Mouse (Mus musculus): ENCODE data around the gene Lhcgr. TPM values are rescaled to one million over a fixed set of nuclear protein-coding genes. Genes with fewer than 3 reads are reported as not detected.
A peak's percentile ranks its signal among the peaks of the same experiment; 100 is the strongest.

Lhcgr gene
- total and polyA plus RNA-seq, 2 experiments, result not detected

- no peaks in the 10 kb centered on the region for H3K4me1 ChIP-seq (ENCODE audit: control insufficient read depth, insufficient read depth, low read length)
- no peak for DNase-seq (ENCODE audit: extremely low read depth, low read depth, low spot score)
- WGBS, result 82% methylated on average over 7 of the region's 7 CpGs
- H3K9ac ChIP-seq (ENCODE audit: low read depth, low read length), result no peak overlapping the region
- no peaks in the 10 kb centered on the region for H3K27me3 ChIP-seq (ENCODE audit: control insufficient read depth, insufficient read depth, low read length)
- no peaks in the 10 kb centered on the region for H3K79me2 ChIP-seq (ENCODE audit: control insufficient read depth, insufficient read depth, low read length)
- H3K4me3 ChIP-seq (ENCODE audit: insufficient read depth, low read depth, low read length), result no peak overlapping the region
- TF ChIP-seq POLR2A (IDR thresholded peaks at IDR 0.05; ENCODE audit: extremely low read depth, insufficient read depth, low read length) (no peak), CTCF (IDR thresholded peaks at IDR 0.05; ENCODE audit: low read depth, low read length) (no peak)
- H3K27ac ChIP-seq (replicated peaks; ENCODE audit: insufficient read depth, low read depth, low read length), result no peak overlapping the region
- no peaks in the 10 kb centered on the region for H3K36me3 ChIP-seq (ENCODE audit: control insufficient read depth, insufficient read depth, low read length)
Measured at GRCm38 (mm10) chr17:88770081-88770480, 21.7 kb downstream of the Lhcgr start.

DNA sequence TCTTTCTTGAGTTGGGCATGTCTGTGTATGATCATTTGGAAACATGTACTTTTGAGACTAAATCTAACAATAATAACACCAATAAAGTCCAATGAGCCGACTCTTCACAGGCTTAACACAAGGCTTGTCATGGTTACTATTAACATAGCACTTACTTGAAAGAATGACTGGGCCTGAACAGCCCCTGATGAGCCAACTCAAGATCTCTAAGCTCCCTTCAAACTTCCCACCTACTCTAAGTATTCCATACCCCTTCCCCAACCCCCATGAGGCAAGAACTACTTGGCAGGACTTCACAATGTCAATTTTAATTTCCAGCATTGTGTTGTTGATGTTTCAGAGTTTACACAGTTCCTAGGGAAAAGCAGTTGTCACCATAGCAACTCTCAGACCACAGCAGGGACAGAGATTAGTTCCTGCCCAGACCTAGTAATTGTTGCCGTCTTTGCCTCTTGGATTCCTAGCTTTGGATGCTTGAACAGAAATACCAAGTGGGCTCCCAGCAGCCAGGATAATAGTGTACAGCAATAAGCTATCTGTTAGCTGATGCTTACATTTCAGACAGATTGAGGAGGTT lies 22.4 kb downstream of the Lhcgr start:
- Histone ChIP-seq H3K4me3 (ENCODE audit: insufficient read depth, low read depth, low read length) (no peak overlapping the region), H3K36me3 (ENCODE audit: control insufficient read depth, insufficient read depth, low read length) (no peaks in the 10 kb centered on the region), H3K27ac (replicated peaks; ENCODE audit: insufficient read depth, low read depth, low read length) (no peak overlapping the region), H3K4me1 (ENCODE audit: control insufficient read depth, insufficient read depth, low read length) (no peaks in the 10 kb centered on the region), H3K27me3 (ENCODE audit: control insufficient read depth, insufficient read depth, low read length) (no peaks in the 10 kb centered on the region), H3K79me2 (ENCODE audit: control insufficient read depth, insufficient read depth, low read length) (no peaks in the 10 kb centered on the region), H3K9ac (ENCODE audit: low read depth, low read length) (no peak overlapping the region)
- TF ChIP-seq POLR2A (IDR thresholded peaks at IDR 0.05; ENCODE audit: extremely low read depth, insufficient read depth, low read length) (no peak), CTCF (IDR thresholded peaks at IDR 0.05; ENCODE audit: low read depth, low read length) (no peak)
- 70% methylated on average over 2 of the region's 2 CpGs for WGBS
- no peak for DNase-seq (ENCODE audit: extremely low read depth, low read depth, low spot score)

- Histone ChIP-seq H3K27ac (replicated peaks; ENCODE audit: insufficient read depth, low read depth, low read length) (no peak overlapping the region), H3K27me3 (ENCODE audit: control insufficient read depth, insufficient read depth, low read length) (no peaks in the 10 kb centered on the region), H3K4me1 (ENCODE audit: control insufficient read depth, insufficient read depth, low read length) (no peaks in the 10 kb centered on the region), H3K36me3 (ENCODE audit: control insufficient read depth, insufficient read depth, low read length) (no peaks in the 10 kb centered on the region), H3K9ac (ENCODE audit: low read depth, low read length) (no peak overlapping the region), H3K4me3 (ENCODE audit: insufficient read depth, low read depth, low read length) (no peak overlapping the region), H3K79me2 (ENCODE audit: control insufficient read depth, insufficient read depth, low read length) (no peaks in the 10 kb centered on the region)
- DNase-seq (ENCODE audit: extremely low read depth, low read depth, low spot score), result no peak
- peak; percentile 35; the same call in 1 of the 2 replicates for TF ChIP-seq CTCF (IDR thresholded peaks at IDR 0.05; ENCODE audit: low read depth, low read length)
- TF ChIP-seq POLR2A (IDR thresholded peaks at IDR 0.05; ENCODE audit: extremely low read depth, insufficient read depth, low read length), result no peak
- WGBS, result 82% methylated on average over 6 of the region's 6 CpGs
Measured at GRCm38 (mm10) chr17:88766857-88767256, 24.9 kb downstream of the Lhcgr start.

DNA sequence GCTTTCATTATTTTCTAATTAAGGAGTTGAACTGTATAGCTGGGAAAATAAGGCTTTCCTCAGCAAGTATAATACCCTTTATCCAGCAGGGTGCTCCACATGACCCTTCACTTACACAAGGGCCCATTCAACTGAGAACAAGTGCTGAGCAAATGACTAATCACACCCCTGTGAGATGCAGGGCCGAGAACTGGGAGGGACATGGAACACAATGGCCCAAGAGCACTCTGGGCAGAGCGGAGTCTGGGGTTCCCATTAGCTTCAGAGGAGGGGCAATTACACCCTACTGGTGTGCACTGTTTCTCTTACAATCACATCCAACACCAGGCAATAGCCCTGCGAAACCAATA lies 27.7 kb downstream of the Lhcgr start:
- Histone ChIP-seq H3K79me2 (ENCODE audit: control insufficient read depth, insufficient read depth, low read length) (no peaks in the 10 kb centered on the region), H3K4me1 (ENCODE audit: control insufficient read depth, insufficient read depth, low read length) (no peaks in the 10 kb centered on the region), H3K9ac (ENCODE audit: low read depth, low read length) (no peak overlapping the region), H3K36me3 (ENCODE audit: control insufficient read depth, insufficient read depth, low read length) (no peaks in the 10 kb centered on the region), H3K27ac (replicated peaks; ENCODE audit: insufficient read depth, low read depth, low read length) (no peak overlapping the region), H3K27me3 (ENCODE audit: control insufficient read depth, insufficient read depth, low read length) (no peaks in the 10 kb centered on the region), H3K4me3 (ENCODE audit: insufficient read depth, low read depth, low read length) (no peak overlapping the region)
- WGBS, result 79% methylated on average over 3 of the region's 3 CpGs
- DNase-seq (ENCODE audit: extremely low read depth, low read depth, low spot score), result no peak
- TF ChIP-seq POLR2A (IDR thresholded peaks at IDR 0.05; ENCODE audit: extremely low read depth, insufficient read depth, low read length) (no peak), CTCF (IDR thresholded peaks at IDR 0.05; ENCODE audit: low read depth, low read length) (no peak)

DNA sequence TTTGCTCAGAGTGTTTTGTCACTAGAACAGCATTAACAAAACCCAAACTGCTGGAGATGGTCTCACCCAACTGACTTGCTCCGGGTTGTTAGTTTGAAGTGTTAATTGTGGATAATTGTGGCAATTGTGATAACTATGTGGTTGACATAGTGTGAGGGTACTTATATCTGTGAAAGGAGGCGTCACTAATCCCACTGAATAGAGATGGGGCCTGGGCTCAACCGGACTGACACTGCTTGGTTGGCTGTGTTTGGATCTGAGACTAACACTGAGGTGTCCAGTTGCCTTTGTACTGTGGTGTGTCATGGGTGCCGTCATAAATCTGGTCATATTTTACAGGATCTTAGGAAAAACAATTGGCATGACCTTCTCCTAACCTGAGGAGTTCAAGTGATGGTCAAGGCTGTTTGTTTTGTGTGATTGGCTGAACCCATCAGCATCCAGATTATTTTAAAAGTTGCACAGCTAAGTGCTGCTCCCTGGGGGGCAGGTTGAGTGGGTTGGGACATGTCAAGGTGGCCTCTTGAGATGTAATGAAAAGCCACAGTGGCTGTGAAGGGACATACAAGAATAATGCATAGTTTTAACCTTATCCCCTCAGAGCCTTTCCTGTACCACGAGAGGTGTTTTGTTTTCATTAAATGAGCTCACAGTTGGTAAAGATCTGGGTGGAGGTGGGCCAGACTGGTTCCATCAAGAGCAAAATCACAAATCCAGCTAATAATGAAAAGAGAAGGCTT lies 28.2 kb downstream of the Lhcgr start:
- Histone ChIP-seq H3K9ac (ENCODE audit: low read depth, low read length) (no peak overlapping the region), H3K27ac (replicated peaks; ENCODE audit: insufficient read depth, low read depth, low read length) (no peak overlapping the region), H3K4me3 (ENCODE audit: insufficient read depth, low read depth, low read length) (no peak overlapping the region), H3K4me1 (ENCODE audit: control insufficient read depth, insufficient read depth, low read length) (no peaks in the 10 kb centered on the region), H3K36me3 (ENCODE audit: control insufficient read depth, insufficient read depth, low read length) (no peaks in the 10 kb centered on the region), H3K27me3 (ENCODE audit: control insufficient read depth, insufficient read depth, low read length) (no peaks in the 10 kb centered on the region), H3K79me2 (ENCODE audit: control insufficient read depth, insufficient read depth, low read length) (no peaks in the 10 kb centered on the region)
- WGBS, result 77% methylated on average over 5 of the region's 5 CpGs
- DNase-seq (ENCODE audit: extremely low read depth, low read depth, low spot score), result no peak
- TF ChIP-seq CTCF (IDR thresholded peaks at IDR 0.05; ENCODE audit: low read depth, low read length) (no peak), POLR2A (IDR thresholded peaks at IDR 0.05; ENCODE audit: extremely low read depth, insufficient read depth, low read length) (no peak)

GRCm38 (mm10) chr17:88758003-88758437 lies 33.8 kb downstream of the Lhcgr start:
- H3K27me3 ChIP-seq (ENCODE audit: control insufficient read depth, insufficient read depth, low read length), result no peaks in the 10 kb centered on the region
- H3K4me1 ChIP-seq (ENCODE audit: control insufficient read depth, insufficient read depth, low read length), result no peaks in the 10 kb centered on the region
- no peak overlapping the region for H3K27ac ChIP-seq (replicated peaks; ENCODE audit: insufficient read depth, low read depth, low read length)
- no peak overlapping the region for H3K9ac ChIP-seq (ENCODE audit: low read depth, low read length)
- TF ChIP-seq POLR2A (IDR thresholded peaks at IDR 0.05; ENCODE audit: extremely low read depth, insufficient read depth, low read length) (no peak), CTCF (IDR thresholded peaks at IDR 0.05; ENCODE audit: low read depth, low read length) (no peak)
- H3K36me3 ChIP-seq (ENCODE audit: control insufficient read depth, insufficient read depth, low read length), result no peaks in the 10 kb centered on the region
- no peak overlapping the region for H3K4me3 ChIP-seq (ENCODE audit: insufficient read depth, low read depth, low read length)
- no peaks in the 10 kb centered on the region for H3K79me2 ChIP-seq (ENCODE audit: control insufficient read depth, insufficient read depth, low read length)
- 33% methylated on average over 9 of the region's 9 CpGs for WGBS
- no peak for DNase-seq (ENCODE audit: extremely low read depth, low read depth, low spot score)

Measured in liver, adult 2 months (tissue).